In genomic region chr11:45980893-45981253, GRCm38 (mm10) we compare ENCODE assay signal across 8 mouse cellular contexts. TPM values are rescaled to one million over a fixed set of nuclear protein-coding genes. Genes with fewer than 3 reads are reported as not detected.
A peak's percentile ranks its signal among the peaks of the same experiment; 100 is the strongest.
DNase-seq lines count a peak whose midpoint lies in the region; ATAC-seq and TF ChIP-seq lines count a peak whose summit lies in the region.

No protein-coding gene starts in this region.

- no peak for TF ChIP-seq EP300 in liver, embryonic 14.5 days (IDR thresholded peaks at IDR 0.05; ENCODE audit: low read depth)

- peak overlapping the region; percentile 72 for H3K4me2 ChIP-seq in liver, embryonic 14.5 days (ENCODE audit: low read depth)

- ATAC-seq in granulocyte monocyte progenitor cell, adult 5-6 weeks (replicated peaks; ENCODE audit: poor library complexity, severe bottlenecking), result peak; percentile 10; the same call in 1 of the 2 replicates
- ATAC-seq in liver, embryonic 14.5 days (ENCODE audit: insufficient read depth), result no peak
- ATAC-seq in erythroid progenitor cell, adult 5-6 weeks (replicated peaks; ENCODE audit: low FRiP score, poor library complexity, severe bottlenecking), result no peak

- H3K36me3 ChIP-seq in E14TG2a.4 (ENCODE audit: insufficient read depth, low read length), result no peaks in the 10 kb centered on the region
- no peaks in the 10 kb centered on the region for H3K36me3 ChIP-seq in liver, embryonic 14.5 days (replicated peaks; ENCODE audit: control insufficient read depth, insufficient read depth, low read depth)

- DNase-seq in gastrocnemius, postnatal 25 days, result peak; percentile 10
- DNase-seq in gastrocnemius, adult 8-10 months (ENCODE audit: low spot score in 2 of 2), result no peak
- DNase-seq in liver, embryonic 14.5 days (ENCODE audit: low read depth in 3 of 3, low spot score in 3 of 3), result no peak
- no peak for DNase-seq in cerebellum, adult 8-10 months
- no peak for DNase-seq in retina, postnatal 1 day

- peak overlapping the region; percentile 47; the same call in 1 of the 2 replicates for H3K9ac ChIP-seq in liver, embryonic 14.5 days (replicated peaks)

- H3K27ac ChIP-seq in liver, embryonic 14.5 days, result no peak overlapping the region

- no peak for TF ChIP-seq CTCF in E14TG2a.4 (conservative IDR thresholded peaks at IDR 0.05; ENCODE audit: low read length)
- TF ChIP-seq CTCF in liver, embryonic 14.5 days (IDR thresholded peaks at IDR 0.05; ENCODE audit: low read depth), result no peak

- H3K4me3 ChIP-seq in E14TG2a.4 (replicated peaks; ENCODE audit: low read length), result peak overlapping the region; percentile 72
- peak overlapping the region; percentile 50 to 56; a peak in 3 of 4 replicates for H3K4me3 ChIP-seq in liver, embryonic 14.5 days (ENCODE audit: insufficient read depth in 1 of 2, low read depth in 2 of 2, low read length in 2 of 2)

- peaks cover 26% of the 10 kb centered on the region for H3K27me3 ChIP-seq in E14TG2a.4 (ENCODE audit: insufficient read depth, low read length)
- H3K27me3 ChIP-seq in liver, embryonic 14.5 days (ENCODE audit: control insufficient read depth, insufficient read depth, low read length), result peaks cover 20% of the 10 kb centered on the region

- peaks cover 32% of the 10 kb centered on the region for H3K4me1 ChIP-seq in E14TG2a.4 (replicated peaks; ENCODE audit: low read depth, low read length)
- H3K4me1 ChIP-seq in liver, embryonic 14.5 days (replicated peaks; ENCODE audit: control insufficient read depth in 2 of 2, insufficient read depth in 2 of 2, low read length in 1 of 2), result no peaks in the 10 kb centered on the region

- H3K9me3 ChIP-seq in E14TG2a.4 (ENCODE audit: low read length), result no peaks in the 10 kb centered on the region
- H3K9me3 ChIP-seq in liver, embryonic 14.5 days (ENCODE audit: control insufficient read depth, low read length), result peaks cover 2% of the 10 kb centered on the region

- WGBS in liver, embryonic 14.5 days (ENCODE audit: insufficient replicate concordance), result 44% methylated on average over 19 of the region's 19 CpGs

RNA-seq across cellular contexts. Expression of gene Sox30, which starts 0.8 kb away (rescaled TPM):
- not detected for total RNA-seq in gastrocnemius, postnatal 25 days (2021)
- not detected for total RNA-seq in gastrocnemius, adult 8-10 months (2022)
- total RNA-seq in granulocyte monocyte progenitor cell, adult 5-6 weeks (2014; fragmentation: Nextera tagmentation), result not detected in 2 replicates
- 0.65 TPM in 1 of 2 replicates, not detected in the other for total RNA-seq in granulocyte monocyte progenitor cell, adult 5-6 weeks (2017)
- 0.02 TPM in 2 replicates for polyA plus RNA-seq in liver, embryonic 14.5 days (2012; rRNA removed)
- not detected in 2 replicates for polyA plus RNA-seq in liver, embryonic 14.5 days (2014; fragmentation: Nextera tagmentation; extraction: Ambion mirVana)
- total RNA-seq in erythroid progenitor cell, adult 5-6 weeks (2015; ENCODE audit: low replicate concordance), result not detected in 2 replicates
- total RNA-seq in erythroid progenitor cell, adult 5-6 weeks (2017; ENCODE audit: low replicate concordance), result not detected in 2 replicates

RNA-seq across cellular contexts. Expression of gene Thg1l, which starts 25.6 kb away (rescaled TPM):
- total RNA-seq in gastrocnemius, postnatal 25 days (2021), result 1 to 10 TPM; 4.8 to 5.4 TPM
- total RNA-seq in gastrocnemius, adult 8-10 months (2022), result 1 to 10 TPM; 2.2 to 3.7 (median 2.6) TPM
- 10.7 and 16.1 TPM in 2 replicates for total RNA-seq in granulocyte monocyte progenitor cell, adult 5-6 weeks (2014; fragmentation: Nextera tagmentation)
- 20.1 and 27.9 TPM in 2 replicates for total RNA-seq in granulocyte monocyte progenitor cell, adult 5-6 weeks (2017)
- polyA plus RNA-seq in liver, embryonic 14.5 days (2012; rRNA removed), result 5.9 and 8.7 TPM in 2 replicates
- polyA plus RNA-seq in liver, embryonic 14.5 days (2014; fragmentation: Nextera tagmentation; extraction: Ambion mirVana), result 6.3 and 6.5 TPM in 2 replicates
- 1.4 and 1.7 TPM in 2 replicates for total RNA-seq in erythroid progenitor cell, adult 5-6 weeks (2015; ENCODE audit: low replicate concordance)
- 1.4 and 1.5 TPM in 2 replicates for total RNA-seq in erythroid progenitor cell, adult 5-6 weeks (2017; ENCODE audit: low replicate concordance)

RNA-seq across cellular contexts. Expression of gene Lsm11, which starts 36.1 kb away (rescaled TPM):
- 1 to 10 TPM; 1.9 to 2.6 TPM for total RNA-seq in gastrocnemius, postnatal 25 days (2021)
- 1 to 10 TPM; 1.5 to 3.1 (median 1.8) TPM for total RNA-seq in gastrocnemius, adult 8-10 months (2022)
- 4.3 and 5.0 TPM in 2 replicates for total RNA-seq in granulocyte monocyte progenitor cell, adult 5-6 weeks (2014; fragmentation: Nextera tagmentation)
- total RNA-seq in granulocyte monocyte progenitor cell, adult 5-6 weeks (2017), result 2.7 and 7.3 TPM in 2 replicates
- polyA plus RNA-seq in liver, embryonic 14.5 days (2012; rRNA removed), result 2.5 and 2.6 TPM in 2 replicates
- 3.4 TPM in 2 replicates for polyA plus RNA-seq in liver, embryonic 14.5 days (2014; fragmentation: Nextera tagmentation; extraction: Ambion mirVana)
- 0.42 and 0.72 TPM in 2 replicates for total RNA-seq in erythroid progenitor cell, adult 5-6 weeks (2015; ENCODE audit: low replicate concordance)
- 1.3 and 1.6 TPM in 2 replicates for total RNA-seq in erythroid progenitor cell, adult 5-6 weeks (2017; ENCODE audit: low replicate concordance)
